Mouse (Mus musculus) adrenal gland, postnatal 10 days (tissue): ENCODE measurements at regions not wholly inside any gene's neighbourhood (a gene's known extent, or its start where the extent isn't known, plus 50 kb on each side); places are given as distances from the start of the nearest gene placed in this dataset.

Experiments used
- DNase-seq: peaks from one replicate; pipeline ENCODE4 v3.0.0; 2021; ENCODE audit warnings: mixed read lengths

- no peak for DNase-seq
Measured at GRCm38 (mm10) chr9:117689946-117690345, 60.2 kb upstream of the Rbms3 start.
